Mouse (Mus musculus) limb, embryonic 11.5 days (tissue): ENCODE data around the gene Ganab. TPM values are rescaled to one million over a fixed set of nuclear protein-coding genes. Genes with fewer than 3 reads are reported as not detected.
A peak's percentile ranks its signal among the peaks of the same experiment; 100 is the strongest.

Experiments
- ATAC-seq: fragments of 200-750 bp; cut with Nextera tagmentation; 2 replicates; pipeline ENCODE4 v1.8.0; 2017; ENCODE audit warnings: low read depth; ENCODE audit not compliant: insufficient number of reproducible peaks, low FRiP score, low TSS enrichment
- DNase-seq: peaks from one replicate; pipeline ENCODE4 v3.0.0-alpha.2; 2015; ENCODE audit warnings: low spot score
- H3K27ac ChIP-seq: fragments of 300-500 bp; sonication (generic); replicated peaks from 2 replicates; pipeline ENCODE4 v1.5.1; 2014; ENCODE audit warnings: low read depth, mild to moderate bottlenecking, low read length
- H3K27me3 ChIP-seq: fragments of 300-500 bp; sonication (generic); 2 replicates; pipeline ENCODE4 v1.6.1; 2014; ENCODE audit warnings: mild to moderate bottlenecking, low read length, mixed read lengths; ENCODE audit not compliant: control insufficient read depth, insufficient read depth
- H3K36me3 ChIP-seq: fragments of 300-500 bp; sonication (generic); 2 replicates; pipeline ENCODE4 v1.6.1; 2014; ENCODE audit warnings: mild to moderate bottlenecking, low read length, moderate library complexity, mixed read lengths; ENCODE audit not compliant: control insufficient read depth, insufficient read depth
- H3K4me1 ChIP-seq: fragments of 300-500 bp; sonication (generic); 2 replicates; pipeline ENCODE4 v1.6.1; 2014; ENCODE audit warnings: low read length, mixed read lengths; ENCODE audit not compliant: control insufficient read depth, insufficient read depth
- H3K4me2 ChIP-seq: fragments of 300-500 bp; sonication (generic); 2 replicates; pipeline ENCODE4 v1.6.1; 2014; ENCODE audit warnings: low read depth, mild to moderate bottlenecking, moderate library complexity; ENCODE audit not compliant: severe bottlenecking
- H3K4me3 ChIP-seq: fragments of 300-500 bp; sonication (generic); 2 replicates; pipeline ENCODE4 v1.5.1; 2014; ENCODE audit warnings: low read depth, low read length
- H3K9ac ChIP-seq: fragments of 300-500 bp; sonication (generic); 2 replicates; pipeline ENCODE4 v1.6.1; 2014; ENCODE audit warnings: mild to moderate bottlenecking, low read length
- H3K9me3 ChIP-seq: fragments of 300-500 bp; sonication (generic); 2 replicates; pipeline ENCODE4 v1.6.1; 2016; ENCODE audit warnings: low read length; ENCODE audit not compliant: control insufficient read depth
- WGBS: fragments of 180-500 bp; shearing (Covaris S2); extraction: QIAGEN DNeasy Blood & Tissue Kit; methylation state at CpG from one replicate; pipeline ENCODE4 v1.1.7; 2014; 5-methylcytosine and 5-hydroxymethylcytosine counted together
- polyA plus RNA-seq: library from polyadenylated mRNA; unstranded; fragments of >200 nt; fragmentation: Nextera tagmentation; extraction: Ambion mirVana; gene quantifications from 2 replicates; pipeline ENCODE4 v1.2.1, GENCODE M21; 2014

The Ganab gene
- polyA plus RNA-seq, 1 experiment from 2014 or later: 111 TPM

- ATAC-seq (peak; percentile 83), DNase-seq (peak; percentile 83)
- H3K4me2 ChIP-seq: peak within 1 kb of the TSS; percentile 54
- H3K36me3 ChIP-seq: peaks cover 13% of the 10 kb centered on the region; the same call in 1 of the 2 replicates
- peak within 1 kb of the TSS; percentile 43 for H3K27ac ChIP-seq
- H3K9me3 ChIP-seq: no peaks in the 10 kb centered on the region
- H3K27me3 ChIP-seq: no peaks in the 10 kb centered on the region
- peaks cover 9% of the 10 kb centered on the region; the same call in 1 of the 2 replicates for H3K4me1 ChIP-seq
- H3K9ac ChIP-seq: peak within 1 kb of the TSS; percentile 90
- H3K4me3 ChIP-seq: peak within 1 kb of the TSS; percentile 74
- under 1% methylated on average over 56 of the region's 74 CpGs for WGBS
Observed at GRCm38 (mm10) chr19:8929224-8930088, 31.6 kb downstream of the Ganab start, which contains the start of the genes Rom1 and Eml3. Gene Rom1 (minus strand): TSS chr19:8929356. Gene Eml3 (plus strand): TSS chr19:8929552.

- H3K4me3 ChIP-seq: peak overlapping the region; percentile 74
- no peaks in the 10 kb centered on the region for H3K9me3 ChIP-seq
- H3K27me3 ChIP-seq: no peaks in the 10 kb centered on the region
- H3K9ac ChIP-seq: peak overlapping the region; percentile 90
- peaks cover 9% of the 10 kb centered on the region; the same call in 1 of the 2 replicates for H3K4me1 ChIP-seq
- H3K36me3 ChIP-seq: peaks cover 17% of the 10 kb centered on the region; the same call in 1 of the 2 replicates
- 15% methylated on average over 11 of the region's 11 CpGs for WGBS
- H3K27ac ChIP-seq: no peak overlapping the region
- no peak for DNase-seq
- H3K4me2 ChIP-seq: peak overlapping the region; percentile 54
- no peak for ATAC-seq
Observed at GRCm38 (mm10) chr19:8930117-8930516, 32.2 kb downstream of the Ganab start.

GRCm38 (mm10) chr19:8930771-8931170 lies 32.9 kb downstream of the Ganab start:
- peaks cover 17% of the 10 kb centered on the region; the same call in 1 of the 2 replicates for H3K36me3 ChIP-seq
- DNase-seq (no peak), ATAC-seq (no peak)
- peak overlapping the region; percentile 90 for H3K9ac ChIP-seq
- H3K27me3 ChIP-seq: no peaks in the 10 kb centered on the region
- peak overlapping the region; percentile 74; the same call in 1 of the 2 replicates for H3K4me3 ChIP-seq
- H3K27ac ChIP-seq: no peak overlapping the region
- no peaks in the 10 kb centered on the region for H3K9me3 ChIP-seq
- WGBS: 81% methylated on average over 7 of the region's 7 CpGs
- H3K4me1 ChIP-seq: peaks cover 9% of the 10 kb centered on the region; the same call in 1 of the 2 replicates
- H3K4me2 ChIP-seq: peak overlapping the region; percentile 54

GRCm38 (mm10) chr19:8936736-8937135 lies 38.9 kb downstream of the Ganab start:
- Histone ChIP-seq H3K4me3 (no peak overlapping the region), H3K4me2 (no peak overlapping the region), H3K27me3 (no peaks in the 10 kb centered on the region), H3K4me1 (peaks cover 8% of the 10 kb centered on the region), H3K9ac (no peak overlapping the region), H3K36me3 (peaks cover 8% of the 10 kb centered on the region; the same call in 1 of the 2 replicates), H3K9me3 (no peaks in the 10 kb centered on the region), H3K27ac (no peak overlapping the region)
- DNase-seq (no peak), ATAC-seq (no peak)
- WGBS: 84% methylated on average over 2 of the region's 2 CpGs

- 75% methylated on average over 15 of the region's 15 CpGs for WGBS
- Histone ChIP-seq H3K27me3 (no peaks in the 10 kb centered on the region), H3K4me1 (peaks cover 16% of the 10 kb centered on the region), H3K36me3 (peaks cover 10% of the 10 kb centered on the region), H3K9me3 (no peaks in the 10 kb centered on the region), H3K4me2 (peak overlapping the region; percentile 44), H3K27ac (no peak overlapping the region; the same call in 1 of the 2 replicates), H3K9ac (peak overlapping the region; percentile 99), H3K4me3 (no peak overlapping the region; the same call in 1 of the 2 replicates)
- DNase-seq (no peak), ATAC-seq (no peak)
Observed at GRCm38 (mm10) chr19:8940526-8941133, 42.8 kb downstream of the Ganab start.

- ATAC-seq: 0 out of 2 replicates have a peak, but pooled peaks have one; percentile 15
- H3K4me1 ChIP-seq: peaks cover 16% of the 10 kb centered on the region
- peak overlapping the region; percentile 99 for H3K9ac ChIP-seq
- no peaks in the 10 kb centered on the region for H3K27me3 ChIP-seq
- 34% methylated on average over 10 of the region's 10 CpGs for WGBS
- no peak for DNase-seq
- peak overlapping the region; percentile 99 for H3K27ac ChIP-seq
- H3K4me3 ChIP-seq: peak overlapping the region; percentile 98
- peak overlapping the region; percentile 44 for H3K4me2 ChIP-seq
- no peaks in the 10 kb centered on the region for H3K9me3 ChIP-seq
- H3K36me3 ChIP-seq: peaks cover 15% of the 10 kb centered on the region
Observed at GRCm38 (mm10) chr19:8941136-8941514, 43.3 kb downstream of the Ganab start.

- Histone ChIP-seq H3K36me3 (peaks cover 19% of the 10 kb centered on the region), H3K27ac (peak within 1 kb of the TSS; percentile 99), H3K27me3 (no peaks in the 10 kb centered on the region), H3K4me1 (peaks cover 16% of the 10 kb centered on the region), H3K4me3 (peak within 1 kb of the TSS; percentile 98), H3K9ac (peak within 1 kb of the TSS; percentile 99), H3K9me3 (no peaks in the 10 kb centered on the region), H3K4me2 (peak within 1 kb of the TSS; percentile 44)
- under 1% methylated on average over 64 of the region's 64 CpGs for WGBS
- DNase-seq: peak; percentile 98
- ATAC-seq: peak; percentile 87
Observed at GRCm38 (mm10) chr19:8941515-8942217, 43.8 kb downstream of the Ganab start, which contains the start of gene Mta2. Gene Mta2 (plus strand): TSS chr19:8941875.
